Mouse (Mus musculus): ENCODE data around the gene Tmigd3. TPM values are rescaled to one million over a fixed set of nuclear protein-coding genes. Genes with fewer than 3 reads are reported as not detected.
A peak's percentile ranks its signal among the peaks of the same experiment; 100 is the strongest.

Gene Tmigd3
- total RNA-seq, 2 experiments from 2014 or later, result not detected

DNA sequence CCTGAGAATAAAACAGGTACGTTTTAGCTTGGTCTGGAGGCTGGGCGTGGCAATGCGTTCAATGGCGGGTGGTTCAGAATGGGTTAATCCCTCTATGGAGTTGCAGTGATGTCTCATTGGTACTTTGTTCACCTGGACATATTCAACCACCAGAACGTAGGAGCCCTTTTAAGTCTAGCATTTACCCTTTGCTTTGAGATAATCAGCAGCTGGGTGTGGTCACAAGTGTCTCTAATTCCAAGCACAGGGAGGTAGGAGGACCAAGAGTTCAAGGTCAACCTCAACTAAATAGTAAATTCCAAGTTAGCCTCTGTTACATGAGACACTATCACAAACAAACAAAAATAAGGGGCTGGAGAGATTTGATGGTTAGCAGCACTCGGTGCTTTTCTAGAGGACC, 58.1 kb downstream of the Tmigd3 start:
- DNase-seq (ENCODE audit: low spot score), result no peak

DNA sequence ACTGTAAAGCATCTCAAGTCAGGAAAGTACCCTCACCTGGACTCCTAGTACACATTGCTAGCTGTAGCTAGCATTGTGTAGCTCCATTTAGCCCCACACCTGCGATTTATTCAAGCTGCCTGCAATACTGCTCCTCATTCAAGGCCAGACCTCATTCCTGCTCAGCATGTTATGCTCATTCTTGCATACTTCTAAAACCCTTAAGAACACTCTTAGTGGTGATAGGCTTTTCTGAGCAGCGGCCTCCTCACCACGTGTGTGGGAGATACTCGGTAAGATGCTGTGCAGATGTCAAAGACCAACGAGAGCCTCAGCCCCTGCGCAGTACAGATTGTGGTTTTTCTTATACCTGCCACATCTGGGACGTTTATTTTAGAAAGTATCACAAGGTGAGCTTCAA, 59.1 kb downstream of the Tmigd3 start:
- DNase-seq (ENCODE audit: low spot score), result no peak

DNA sequence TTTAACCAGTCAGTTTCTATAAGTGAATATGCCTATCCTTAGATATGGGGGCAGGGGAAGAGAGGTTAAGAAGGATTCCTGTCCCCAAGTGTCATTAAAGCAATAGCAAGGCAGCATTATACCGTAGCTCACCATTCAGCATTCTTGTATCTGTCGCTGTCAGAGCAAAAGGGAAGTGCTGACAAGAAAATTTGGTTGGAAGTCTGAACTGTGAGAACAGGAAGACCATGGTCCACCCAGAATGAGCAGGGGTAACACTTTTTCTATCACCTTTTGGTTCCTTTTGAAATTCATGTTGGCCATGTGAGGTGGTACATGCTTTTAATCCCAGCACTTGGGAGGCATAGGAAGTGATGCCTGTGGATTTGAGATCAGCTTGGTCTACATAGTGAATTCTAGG, 60.4 kb downstream of the Tmigd3 start:
- no peak for DNase-seq (ENCODE audit: low spot score)

DNA sequence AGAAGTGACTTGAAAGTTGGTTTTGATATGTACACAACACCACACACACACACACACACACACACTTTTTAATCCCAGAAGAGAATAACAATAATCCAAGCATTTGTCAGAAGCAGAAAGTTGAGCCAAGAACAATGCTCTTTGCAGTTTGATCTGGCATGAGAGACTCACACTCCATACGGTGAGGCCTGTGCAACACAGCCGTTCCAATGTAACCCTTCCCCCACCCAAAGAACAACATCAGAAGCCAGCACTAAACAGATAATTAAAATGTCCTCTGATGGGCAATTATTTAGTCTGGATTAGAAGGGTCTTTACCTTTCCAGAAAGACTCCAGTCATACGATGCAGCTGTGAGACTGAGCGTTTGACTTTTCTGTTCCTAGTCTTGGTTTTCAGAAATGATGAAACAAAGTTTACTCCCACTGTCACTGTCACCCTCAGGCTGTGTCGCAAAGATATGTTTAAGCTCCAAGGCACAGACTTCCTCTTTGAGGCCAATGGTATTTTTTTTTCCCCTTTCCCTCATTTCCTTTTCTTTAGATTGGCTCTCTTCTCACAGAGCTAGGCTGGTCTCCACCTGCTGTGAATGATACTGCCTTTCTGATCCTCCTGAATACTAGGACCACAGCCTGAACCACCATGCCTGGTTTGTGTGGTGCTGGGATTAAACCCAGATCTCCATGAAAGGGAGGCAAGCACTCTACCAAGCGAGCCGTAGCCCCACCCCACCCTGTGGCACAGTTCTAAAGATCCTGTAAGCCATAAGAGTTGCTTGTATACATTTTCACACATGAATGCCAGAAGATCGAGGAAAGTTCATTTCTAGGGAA, 61.8 kb downstream of the Tmigd3 start, which contains the start of gene I830077J02Rik:
TSS of gene I830077J02Rik (minus strand) at position 425 of the 832 bp plus-strand sequence.
- DNase-seq (ENCODE audit: low spot score), result no peak

DNA sequence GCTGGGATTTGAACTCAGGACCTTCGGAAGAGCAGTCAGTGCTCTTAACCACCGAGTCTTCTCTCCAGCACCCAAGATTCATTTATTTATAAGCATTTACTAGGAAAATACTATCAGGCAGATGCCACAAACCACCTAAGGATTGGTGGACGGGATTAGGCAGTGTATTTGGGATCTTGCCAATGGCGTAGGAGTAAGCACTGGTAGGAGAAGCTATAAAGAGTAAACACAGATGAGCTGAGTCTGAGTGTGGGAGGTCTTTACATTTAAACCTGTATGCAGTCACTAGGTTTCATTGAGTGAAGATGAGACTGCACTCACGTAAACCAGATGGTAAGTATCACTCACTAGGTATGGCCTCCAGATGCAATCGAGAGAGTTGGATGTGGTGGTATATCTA, 63.2 kb downstream of the Tmigd3 start:
- DNase-seq (ENCODE audit: low spot score), result no peak

DNA sequence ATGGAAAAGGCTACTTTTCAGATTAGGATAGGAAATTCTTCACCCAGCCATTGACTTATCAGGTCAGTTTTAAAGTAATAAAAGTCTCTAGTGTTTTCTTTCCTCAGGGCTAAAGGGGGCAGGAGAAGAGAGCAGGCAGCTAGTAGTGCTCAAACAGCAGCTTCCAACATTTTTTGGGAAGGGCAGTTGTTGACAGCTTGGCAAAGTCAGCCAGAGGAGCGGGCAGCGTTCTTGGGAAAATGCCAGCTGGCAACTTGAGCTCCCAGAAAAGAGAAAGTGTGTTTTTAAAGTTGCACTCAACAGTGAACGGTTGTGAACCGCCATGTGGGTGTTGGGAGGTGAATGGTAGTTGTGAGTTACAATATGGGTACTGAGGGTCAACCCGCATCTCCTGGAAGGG, 64.3 kb downstream of the Tmigd3 start:
- peak; percentile 43 for DNase-seq (ENCODE audit: low spot score)

DNA sequence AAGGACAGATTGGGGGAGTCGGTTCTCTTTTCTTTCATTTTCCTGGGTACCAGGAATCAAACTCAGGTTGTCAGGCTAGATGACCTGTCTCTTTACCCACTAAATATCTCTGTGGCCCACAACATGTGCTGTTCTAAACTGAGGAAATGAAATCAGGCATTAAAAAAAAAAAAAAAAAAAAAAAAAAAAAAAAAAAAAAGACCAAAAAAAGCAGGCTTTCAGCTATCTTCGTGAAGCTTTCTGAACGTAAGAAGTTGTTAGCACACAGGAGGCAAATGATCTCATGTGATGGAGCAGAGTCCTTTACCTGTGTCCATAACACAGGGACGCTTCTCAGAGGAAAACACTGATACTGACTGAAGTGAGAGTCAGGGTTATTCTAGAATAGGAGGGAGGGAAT, 65.4 kb downstream of the Tmigd3 start:
- DNase-seq (ENCODE audit: low spot score), result no peak

DNA sequence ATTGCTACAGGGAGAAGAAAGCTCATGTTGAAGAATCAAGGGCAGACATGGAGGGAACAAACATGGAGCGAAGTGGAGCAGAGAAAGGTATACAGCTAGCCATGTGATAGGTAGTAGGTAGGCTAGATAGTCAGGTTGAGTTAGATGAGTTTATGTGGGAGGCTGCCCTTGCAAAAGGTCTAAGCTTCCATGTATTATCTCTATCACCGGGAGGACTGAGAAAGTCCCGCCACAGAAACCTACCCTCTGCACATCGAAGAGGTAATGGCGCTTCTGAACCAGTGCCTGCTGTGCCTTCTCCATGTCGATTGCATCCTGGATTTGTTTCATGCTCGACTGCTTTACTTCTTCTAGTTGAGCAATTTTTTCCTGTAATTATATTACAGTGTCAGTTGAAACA, 80.6 kb downstream of the Tmigd3 start:
- no peak for DNase-seq (ENCODE audit: low spot score)

DNA sequence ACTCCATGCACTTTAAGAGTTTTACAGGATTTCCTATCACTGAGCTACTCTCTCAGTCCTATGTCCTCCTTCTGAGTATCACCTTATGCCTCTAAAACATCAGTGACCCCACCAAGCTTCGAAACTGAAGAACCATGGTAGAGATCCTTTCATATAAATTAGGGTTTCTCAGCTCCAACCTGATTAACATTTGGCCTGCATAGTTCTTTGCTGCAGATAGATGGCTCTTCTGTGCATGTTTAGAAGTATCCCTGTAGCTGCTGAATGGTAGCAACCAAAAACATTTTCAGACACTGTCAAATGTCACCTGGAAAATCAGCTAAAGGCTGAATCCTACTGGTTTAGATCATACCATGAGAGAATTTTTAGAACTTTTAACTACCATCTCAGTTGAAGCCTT, 86.5 kb downstream of the Tmigd3 start:
- DNase-seq (ENCODE audit: low spot score), result no peak

DNA sequence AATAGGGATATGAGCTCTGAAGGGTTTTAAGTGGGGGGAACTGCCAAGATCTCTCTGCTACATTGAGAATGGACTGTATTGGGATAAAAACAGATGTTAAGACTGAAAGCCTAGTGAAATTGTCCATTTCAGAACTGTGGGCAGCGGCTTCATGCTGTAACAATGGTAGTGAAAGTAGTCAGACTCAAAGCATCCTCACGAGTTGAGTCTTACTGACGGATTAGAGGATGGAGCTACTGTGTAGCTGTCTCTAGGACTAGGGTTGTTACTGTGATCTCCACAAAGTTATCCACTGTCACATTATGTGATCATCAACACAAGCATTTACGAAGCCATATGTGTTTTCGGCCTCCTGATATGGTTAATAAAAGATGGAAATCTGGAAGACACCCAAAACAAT, 87.5 kb downstream of the Tmigd3 start:
- DNase-seq (ENCODE audit: low spot score), result no peak

DNA sequence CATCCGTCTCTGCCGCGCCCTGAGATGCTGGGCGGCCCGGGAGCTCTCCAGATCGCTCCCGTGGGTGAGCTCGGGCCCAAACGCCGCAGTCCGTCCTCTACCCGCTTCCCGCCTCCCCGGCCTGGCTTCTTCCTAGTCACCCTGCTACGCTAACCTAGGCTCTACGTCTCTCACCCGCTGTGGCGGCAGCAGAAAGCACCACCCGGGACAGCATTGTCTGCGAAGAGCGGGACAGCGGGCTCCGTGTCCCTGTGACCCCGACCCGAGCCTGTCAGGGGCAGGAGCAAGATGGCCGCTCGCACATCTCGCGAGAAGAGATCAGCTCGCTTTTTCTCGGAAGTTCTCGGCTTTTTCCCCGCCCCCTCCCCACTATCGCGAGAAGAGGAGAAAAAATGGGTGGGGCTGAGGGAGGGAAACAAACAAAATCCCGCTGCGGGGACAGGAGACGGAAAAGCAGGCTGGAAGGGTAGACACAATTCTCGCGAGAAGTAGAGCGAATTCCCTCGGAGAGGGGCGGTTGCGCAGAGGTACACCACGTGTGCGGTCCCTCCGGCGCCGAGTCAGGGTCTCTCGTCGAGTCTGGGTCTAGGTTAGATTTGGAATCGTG, 88.4 kb downstream of the Tmigd3 start, which contains the start of gene Wdr77:
TSS of gene Wdr77 (plus strand) at position 396 of the 607 bp plus-strand sequence.
- peak; percentile 97 for DNase-seq (ENCODE audit: low spot score)

DNA sequence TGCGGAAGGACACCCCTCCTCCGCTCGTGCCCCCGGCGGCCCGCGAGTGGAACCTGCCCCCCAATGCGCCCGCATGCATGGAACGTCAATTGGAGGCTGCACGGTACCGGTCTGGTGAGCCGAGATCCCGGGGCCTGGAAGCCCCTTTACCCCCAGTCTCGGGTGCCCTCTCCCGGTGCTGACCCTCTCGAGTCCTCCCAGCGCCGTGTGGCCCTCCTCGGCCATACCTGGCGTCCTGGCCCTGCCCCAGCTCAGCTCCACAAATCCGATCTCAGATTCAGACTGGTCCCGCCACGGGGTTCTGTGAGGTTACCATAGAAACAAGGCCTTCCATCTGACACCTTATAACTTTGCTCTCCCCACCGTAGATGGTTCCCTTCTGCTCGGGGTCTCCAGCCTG, 88.9 kb downstream of the Tmigd3 start:
- DNase-seq (ENCODE audit: low spot score), result no peak

DNA sequence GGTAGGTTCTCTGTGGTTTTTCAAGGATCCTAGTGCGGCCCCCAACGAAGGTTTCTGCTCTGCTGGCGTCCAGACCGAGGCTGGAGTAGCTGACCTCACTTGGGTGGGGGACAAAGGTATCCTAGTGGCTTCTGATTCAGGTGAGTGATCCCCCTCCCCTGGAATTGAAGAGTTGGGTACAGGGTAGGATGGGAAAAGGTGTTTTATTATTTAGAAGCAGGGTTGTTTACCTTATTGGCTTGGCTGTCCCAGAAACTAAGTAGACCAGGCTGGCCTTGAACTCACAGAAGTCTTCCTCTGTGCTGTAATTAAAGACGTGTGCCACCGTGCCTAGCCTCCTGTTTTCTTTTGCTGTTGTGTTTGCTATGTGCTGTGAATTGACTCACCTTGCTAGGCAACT, 89.3 kb downstream of the Tmigd3 start, which contains the start of gene Atp5f1:
TSS of gene Atp5f1 (minus strand) at position 101 of the 400 bp plus-strand sequence.
- DNase-seq (ENCODE audit: low spot score), result no peak

DNA sequence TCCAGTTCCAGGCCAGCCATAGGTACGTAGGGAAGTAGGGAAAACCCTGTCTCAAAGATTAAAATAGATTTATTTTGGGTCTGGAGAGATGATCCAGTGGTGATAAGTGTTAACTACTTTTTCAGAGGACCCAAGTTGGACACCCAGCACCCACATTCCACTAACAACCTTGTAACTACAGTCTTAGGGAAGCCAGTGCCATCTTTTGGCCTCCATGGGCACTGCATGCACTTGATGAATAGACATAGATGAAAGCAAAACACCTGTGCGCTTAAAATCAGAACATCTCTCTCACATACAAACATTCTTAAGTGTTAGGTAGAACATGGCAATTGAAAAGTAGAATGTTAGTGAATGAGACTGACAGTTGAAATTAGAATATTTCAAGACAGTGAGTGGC, 90.0 kb downstream of the Tmigd3 start:
- DNase-seq (ENCODE audit: low spot score), result no peak

DNA sequence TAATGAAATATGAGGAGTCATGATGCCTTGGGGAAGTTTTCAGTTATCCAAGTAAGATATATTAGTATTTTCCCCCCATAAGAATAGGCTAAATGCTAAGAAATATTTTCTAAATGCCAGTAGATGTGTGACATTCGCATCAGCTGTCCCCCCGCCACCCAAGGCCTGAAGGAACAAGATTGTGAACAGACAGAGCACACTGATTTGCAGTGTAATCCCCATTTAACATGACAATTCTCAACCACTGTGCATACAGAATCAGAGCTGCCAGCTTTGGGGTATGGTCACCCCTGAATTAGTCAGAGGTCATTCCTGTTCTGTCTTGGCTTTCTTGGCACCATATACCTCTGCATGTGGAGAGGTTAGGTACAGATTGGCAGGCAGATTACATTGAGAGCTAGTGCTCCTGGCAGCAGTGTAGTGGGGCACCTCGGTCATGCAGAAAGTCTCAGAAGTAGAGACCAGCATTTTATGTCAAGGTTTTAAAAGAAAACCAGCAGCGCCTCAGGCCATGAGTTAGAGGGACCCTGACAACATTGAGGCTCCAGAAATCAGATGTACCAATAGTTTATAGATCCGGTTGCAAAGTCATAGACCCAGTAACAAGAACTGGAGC, 101.2 kb downstream of the Tmigd3 start:
- DNase-seq (ENCODE audit: low spot score), result no peak

DNA sequence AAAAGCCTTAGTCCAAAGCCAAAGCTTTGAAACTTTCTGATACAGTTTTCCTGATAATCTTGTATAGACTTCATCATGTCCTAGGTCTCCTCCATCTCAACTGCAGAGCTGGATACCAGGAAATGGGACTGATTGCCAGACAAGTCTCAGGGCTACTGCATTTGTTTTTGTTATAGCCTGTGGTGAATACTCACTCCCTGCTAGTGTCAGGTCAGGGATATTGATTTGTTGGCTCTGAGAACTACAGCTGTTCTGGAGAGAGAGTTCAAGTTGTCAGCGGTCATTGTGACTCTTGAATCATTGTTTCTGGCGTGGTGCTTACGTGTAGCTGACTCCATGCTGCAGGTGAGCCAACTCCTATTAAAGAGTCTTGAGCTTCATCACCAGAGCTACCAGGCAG, 102.7 kb downstream of the Tmigd3 start, which contains the start of gene Ovgp1:
TSS of gene Ovgp1 (plus strand) at position 301 of the 400 bp plus-strand sequence.
- DNase-seq (ENCODE audit: low spot score), result no peak

Other genes starting within 250 kb of the Tmigd3 start
- gene Ddx20, start 183.3 kb upstream of the Tmigd3 start, total RNA-seq (2021), result 10 to 100 TPM in 1 of 2 experiments, 1 to 10 TPM in 1; 8.7 to 11.0 TPM
- 1 to 10 TPM; 2.4 to 2.7 TPM for gene Inka2, start 166.3 kb upstream of the Tmigd3 start, total RNA-seq (2021)
- gene Rap1a, start 69.6 kb upstream of the Tmigd3 start, total RNA-seq (2021), result 10 to 100 TPM; 74.1 to 94.9 TPM
- not detected for gene Adora3, start within 50 bp of the Tmigd3 start, total RNA-seq (2021)
- gene I830077J02Rik, start 61.8 kb downstream of the Tmigd3 start, total RNA-seq (2021), result under 1 TPM; 0.07 to 0.34 TPM
- gene Wdr77, start 88.5 kb downstream of the Tmigd3 start, total RNA-seq (2021), result 10 to 100 TPM; 26.3 to 29.4 TPM
- 100 to 1,000 TPM; 591 to 642 TPM for gene Atp5f1, start 89.2 kb downstream of the Tmigd3 start, total RNA-seq (2021)
- gene Ovgp1, start 102.8 kb downstream of the Tmigd3 start, total RNA-seq (2021), result under 1 TPM; 0.68 to 0.85 TPM
- not detected for gene Pifo, start 143.7 kb downstream of the Tmigd3 start, total RNA-seq (2021)
- gene Chil5, start 161.9 kb downstream of the Tmigd3 start, total RNA-seq (2021), result not detected
- gene Chia1, start 242.3 kb downstream of the Tmigd3 start, total RNA-seq (2021), result under 1 TPM; 0.14 to 0.36 TPM

Data from gastrocnemius, adult 18-20 months (tissue).